Mouse (Mus musculus) heart, adult 2 months (tissue): ENCODE measurements around the gene Ttc41. TPM values are rescaled to one million over a fixed set of nuclear protein-coding genes. Genes with fewer than 3 reads are reported as not detected.

Experiments
- DNase-seq, 2 experiments: peaks; one replicate each; pipeline ENCODE4 v3.0.0; 2021
- H3K27ac ChIP-seq: fragments of 200-600 bp; 2 replicates; pipeline ENCODE4 v1.8.1; 2022
- H3K27me3 ChIP-seq: fragments of 200-500 bp; 2 replicates; pipeline ENCODE4 v1.6.1; 2012; ENCODE audit warnings: mild to moderate bottlenecking, low read length, inconsistent platforms, mixed read lengths; ENCODE audit not compliant: control insufficient read depth, insufficient read depth
- H3K36me3 ChIP-seq: fragments of 200-500 bp; 2 replicates; pipeline ENCODE4 v1.6.1; 2012; ENCODE audit warnings: low read length, inconsistent platforms; ENCODE audit not compliant: control insufficient read depth, insufficient read depth
- H3K4me1 ChIP-seq: fragments of 200-500 bp; 2 replicates; pipeline ENCODE4 v1.6.1; 2011; ENCODE audit warnings: low read length; ENCODE audit not compliant: control insufficient read depth, insufficient read depth
- H3K4me3 ChIP-seq: fragments of 200-600 bp; 2 replicates; pipeline ENCODE4 v1.8.1; 2022
- H3K79me2 ChIP-seq: fragments of 200-500 bp; replicated peaks from 2 replicates; pipeline ENCODE4 v1.6.1; 2012; ENCODE audit warnings: mild to moderate bottlenecking, inconsistent platforms, low read length, moderate library complexity, mixed read lengths; ENCODE audit not compliant: control insufficient read depth, insufficient read depth
- H3K9ac ChIP-seq: fragments of 200-500 bp; 2 replicates; pipeline ENCODE4 v1.6.1; 2012; ENCODE audit warnings: low read depth, mild to moderate bottlenecking, control low read depth, inconsistent platforms, low read length, mixed read lengths
- CTCF ChIP-seq: fragments of 200-600 bp; IDR thresholded peaks from 2 replicates; pipeline ENCODE4 v1.8.1; 2022; ENCODE audit warnings: antibody characterized with exemption, mild to moderate bottlenecking, moderate library complexity
- EP300 ChIP-seq: fragments of 200-500 bp; IDR thresholded peaks from 2 replicates; pipeline ENCODE4 v1.6.1; 2011; ENCODE audit warnings: low read depth, low read length, control low read depth; ENCODE audit not compliant: insufficient read depth
- POLR2A ChIP-seq: fragments of 200-500 bp; IDR thresholded peaks from 2 replicates; pipeline ENCODE4 v1.6.1; 2011; ENCODE audit warnings: mild to moderate bottlenecking, low read depth, low read length, control low read depth; ENCODE audit not compliant: insufficient read depth
- WGBS: fragments of 180-500 bp; shearing (Covaris S2); methylation state at CpG from one replicate; pipeline ENCODE4 v1.1.7; 2018; 5-methylcytosine and 5-hydroxymethylcytosine counted together
- intact Hi-C: fragments of 180-260 bp; cut with DNase I; formaldehyde crosslinking; loops from one replicate; pipeline ENCODE4 v1.15.1; 2025
- polyA plus RNA-seq: library from polyadenylated mRNA; depleted of rRNA; stranded (reverse); fragments of >200 nt; gene quantifications from 2 replicates; pipeline ENCODE4 v1.2.3, GENCODE M21; 2012
- total RNA-seq, 2 experiments: library from RNA; stranded (reverse); gene quantifications; 2 replicates each; pipeline ENCODE4 v1.2.3; 2021

The Ttc41 gene
- total and polyA plus RNA-seq, 3 experiments: 1.2 to 2.2 (median 2.1) TPM

DNA sequence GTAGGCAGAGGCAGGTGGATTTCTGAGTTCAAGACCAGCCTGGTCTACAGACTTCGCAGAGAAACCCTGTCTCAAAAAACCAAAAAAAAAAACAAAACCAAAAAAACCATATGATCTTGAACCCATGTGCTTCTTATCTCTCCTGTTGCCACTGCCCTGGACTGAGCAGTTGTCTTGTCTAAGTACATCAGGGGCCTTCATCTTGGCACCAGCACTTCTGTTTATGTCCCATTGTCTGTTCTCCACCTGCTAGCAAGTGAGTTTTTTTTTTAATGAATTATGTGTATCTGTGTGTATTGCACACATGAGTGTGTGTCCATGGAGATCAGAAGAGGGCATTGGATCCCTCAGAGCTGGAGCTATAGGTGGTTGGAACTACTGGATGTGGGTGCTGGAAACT is 101.8 kb downstream of the Ttc41 start:
- WGBS: 97% methylated on average over 1 of the region's 1 CpGs
- intact Hi-C loops: no loop called here
- no peak for TF ChIP-seq CTCF
- TF ChIP-seq EP300: no peak
- TF ChIP-seq POLR2A: no peak

DNA sequence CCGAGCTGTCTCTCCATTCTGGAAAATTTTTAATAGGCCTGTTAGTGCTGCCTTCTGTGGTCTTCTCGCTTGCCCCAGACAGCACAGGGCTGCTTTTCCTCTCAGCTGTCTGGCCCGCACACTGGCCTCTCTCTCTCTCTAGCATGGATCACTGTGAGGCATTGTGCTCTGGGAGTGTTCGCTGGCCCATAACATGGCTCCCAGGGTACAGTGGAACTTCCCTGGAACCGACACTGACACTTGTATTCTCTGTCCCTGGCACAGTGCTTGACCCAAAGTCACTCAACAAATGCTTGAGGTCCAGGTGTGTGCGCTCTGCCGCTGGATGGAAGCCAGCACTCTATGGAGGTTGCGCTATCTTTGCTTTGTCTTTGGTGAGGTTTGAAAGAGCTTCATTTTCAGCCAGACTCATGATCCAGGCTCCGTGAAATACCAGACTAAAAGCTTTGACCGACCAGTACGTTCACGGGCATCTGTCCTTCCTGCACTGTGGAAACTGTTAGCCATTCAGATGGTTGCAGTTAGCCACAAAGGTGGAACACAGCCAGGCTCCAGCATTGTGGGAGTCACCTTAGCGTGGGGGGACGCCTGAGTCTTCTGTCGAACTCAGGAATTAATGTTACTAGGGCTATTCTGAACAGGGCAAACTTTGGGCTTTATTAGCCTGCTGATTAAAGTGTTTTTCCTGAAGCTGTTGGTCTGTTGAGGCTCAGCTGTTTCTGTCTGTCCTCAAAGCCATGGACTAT is 102.6 kb downstream of the Ttc41 start:
- no peak overlapping the region for H3K9ac ChIP-seq
- peaks cover 5% of the 10 kb centered on the region; the same call in 1 of the 2 replicates for H3K79me2 ChIP-seq
- peaks cover 2% of the 10 kb centered on the region; the same call in 1 of the 2 replicates for H3K36me3 ChIP-seq
- peak overlapping the region; percentile 31 for H3K27ac ChIP-seq
- intact Hi-C loops: no loop called here
- TF ChIP-seq CTCF (no peak), POLR2A (no peak), EP300 (no peak)
- no peak for DNase-seq
- no peak overlapping the region for H3K4me3 ChIP-seq
- 46% methylated on average over 15 of the region's 15 CpGs for WGBS
- H3K4me1 ChIP-seq: peaks cover 8% of the 10 kb centered on the region
- H3K27me3 ChIP-seq: no peaks in the 10 kb centered on the region

More for the DNA sequence above, 101.8 kb downstream of the Ttc41 start:
- Histone ChIP-seq H3K9ac (no peak overlapping the region), H3K27me3 (no peaks in the 10 kb centered on the region), H3K4me1 (peaks cover 8% of the 10 kb centered on the region), H3K36me3 (peaks cover 2% of the 10 kb centered on the region; the same call in 1 of the 2 replicates), H3K4me3 (no peak overlapping the region), H3K27ac (no peak overlapping the region), H3K79me2 (peaks cover 5% of the 10 kb centered on the region; the same call in 1 of the 2 replicates)
- DNase-seq: no peak

GRCm38 (mm10) chr10:86810000-86810399 is 104.4 kb downstream of the Ttc41 start:
- Histone ChIP-seq H3K79me2 (0 out of 2 replicates have a peak, but pooled peaks cover 2% of the 10 kb centered on the region), H3K27ac (no peak overlapping the region), H3K4me1 (peaks cover 14% of the 10 kb centered on the region), H3K9ac (no peak overlapping the region), H3K27me3 (no peaks in the 10 kb centered on the region), H3K36me3 (peaks cover 2% of the 10 kb centered on the region; the same call in 1 of the 2 replicates), H3K4me3 (no peak overlapping the region)
- intact Hi-C loops: no loop called here
- no peak for DNase-seq
- WGBS: 82% methylated on average over 9 of the region's 9 CpGs
- TF ChIP-seq POLR2A (no peak), EP300 (no peak), CTCF (no peak)

GRCm38 (mm10) chr10:86810612-86811011 is 105.0 kb downstream of the Ttc41 start:
- Histone ChIP-seq H3K4me1 (peaks cover 14% of the 10 kb centered on the region), H3K9ac (no peak overlapping the region), H3K27ac (no peak overlapping the region), H3K79me2 (0 out of 2 replicates have a peak, but pooled peaks cover 1% of the 10 kb centered on the region), H3K4me3 (no peak overlapping the region), H3K36me3 (peaks cover 2% of the 10 kb centered on the region; the same call in 1 of the 2 replicates), H3K27me3 (no peaks in the 10 kb centered on the region)
- TF ChIP-seq EP300 (no peak), CTCF (no peak), POLR2A (no peak)
- WGBS: 84% methylated on average over 5 of the region's 5 CpGs
- intact Hi-C loops: no loop called here
- no peak for DNase-seq

GRCm38 (mm10) chr10:86814292-86815131 is 108.9 kb downstream of the Ttc41 start:
- H3K27me3 ChIP-seq: no peaks in the 10 kb centered on the region
- peak in 1 of 2 experiments; percentile 29 for DNase-seq
- no peaks in the 10 kb centered on the region for H3K79me2 ChIP-seq
- H3K9ac ChIP-seq: no peak overlapping the region
- H3K27ac ChIP-seq: peak overlapping the region; percentile 10
- no peak overlapping the region for H3K4me3 ChIP-seq
- 68% methylated on average over 19 of the region's 19 CpGs for WGBS
- intact Hi-C loops: loop anchor here (2.0 kb wide), 1 partner anchor 36 kb away; the partner anchor contains the start of gene Nt5dc3
- TF ChIP-seq EP300: 0 out of 2 replicates have a peak, but pooled peaks have one; percentile 18
- TF ChIP-seq CTCF: no peak
- peaks cover 13% of the 10 kb centered on the region for H3K4me1 ChIP-seq
- H3K36me3 ChIP-seq: no peaks in the 10 kb centered on the region

- no peak for DNase-seq
- intact Hi-C loops: loop anchor here (2.0 kb wide), 1 partner anchor 36 kb away; the partner anchor contains the start of gene Nt5dc3
- Histone ChIP-seq H3K4me3 (no peak overlapping the region), H3K27me3 (no peaks in the 10 kb centered on the region), H3K36me3 (no peaks in the 10 kb centered on the region), H3K27ac (peak overlapping the region; percentile 10; the same call in 1 of the 2 replicates), H3K9ac (no peak overlapping the region), H3K4me1 (peaks cover 12% of the 10 kb centered on the region), H3K79me2 (no peaks in the 10 kb centered on the region)
- WGBS: 75% methylated on average over 7 of the region's 7 CpGs
- TF ChIP-seq POLR2A (no peak), EP300 (no peak), CTCF (no peak)
Observed at GRCm38 (mm10) chr10:86815133-86815532, 109.5 kb downstream of the Ttc41 start.
